Mouse (Mus musculus): ENCODE results near the gene Fam243.
A peak's percentile ranks its signal among the peaks of the same experiment; 100 is the strongest.

The Fam243 gene

GRCm38 (mm10) chr16:92319353-92320109, 1.7 kb downstream of the Fam243 start:
- no peak for DNase-seq (ENCODE audit: low spot score)

GRCm38 (mm10) chr16:92316049-92316738, 5.0 kb downstream of the Fam243 start:
- DNase-seq (ENCODE audit: low spot score), result no peak

- peak; percentile 68 for DNase-seq (ENCODE audit: low spot score)
These were observed 7.1 kb downstream of the Fam243 start for GRCm38 (mm10) chr16:92313953-92314741.

- no peak for DNase-seq (ENCODE audit: low spot score)
These were observed 12.1 kb downstream of the Fam243 start for GRCm38 (mm10) chr16:92309126-92309525.

- DNase-seq (ENCODE audit: low spot score), result no peak
These were observed 13.3 kb downstream of the Fam243 start for GRCm38 (mm10) chr16:92307947-92308346.

- no peak for DNase-seq (ENCODE audit: low spot score)
These were observed 15.7 kb downstream of the Fam243 start for GRCm38 (mm10) chr16:92305519-92305918.

GRCm38 (mm10) chr16:92302506-92302905, 18.7 kb downstream of the Fam243 start:
- no peak for DNase-seq (ENCODE audit: low spot score)

- peak; percentile 63 for DNase-seq (ENCODE audit: low spot score)
These were observed 19.3 kb downstream of the Fam243 start for GRCm38 (mm10) chr16:92301989-92302388.

- no peak for DNase-seq (ENCODE audit: low spot score)
These were observed 19.8 kb downstream of the Fam243 start for GRCm38 (mm10) chr16:92301412-92301806.

GRCm38 (mm10) chr16:92300649-92301411, 20.4 kb downstream of the Fam243 start, which contains the start of gene Smim11:
Smim11 (plus strand) TSS chr16:92301286.
- peak; percentile 99 for DNase-seq (ENCODE audit: low spot score)

- no peak for DNase-seq (ENCODE audit: low spot score)
These were observed 25.9 kb downstream of the Fam243 start for GRCm38 (mm10) chr16:92295328-92295727.

- DNase-seq (ENCODE audit: low spot score), result no peak
These were observed 26.8 kb downstream of the Fam243 start for GRCm38 (mm10) chr16:92294267-92294970.

GRCm38 (mm10) chr16:92292101-92292500, 29.1 kb downstream of the Fam243 start, which contains the start of gene Kcne2:
Kcne2 (plus strand) TSS chr16:92292389.
- DNase-seq (ENCODE audit: low spot score), result no peak

GRCm38 (mm10) chr16:92290045-92290444, 31.2 kb downstream of the Fam243 start:
- DNase-seq (ENCODE audit: low spot score), result no peak

- DNase-seq (ENCODE audit: low spot score), result peak; percentile 88
These were observed 32.5 kb downstream of the Fam243 start for GRCm38 (mm10) chr16:92288778-92289177.

- DNase-seq (ENCODE audit: low spot score), result peak; percentile 95
These were observed 34.6 kb downstream of the Fam243 start for GRCm38 (mm10) chr16:92286609-92287008.

- DNase-seq (ENCODE audit: low spot score), result no peak
These were observed 36.2 kb downstream of the Fam243 start for GRCm38 (mm10) chr16:92285068-92285467.

GRCm38 (mm10) chr16:92282671-92283070, 38.6 kb downstream of the Fam243 start:
- peak; percentile 38 for DNase-seq (ENCODE audit: low spot score)

GRCm38 (mm10) chr16:92275526-92275925, 45.7 kb downstream of the Fam243 start:
- peak; percentile 99 for DNase-seq (ENCODE audit: low spot score)

GRCm38 (mm10) chr16:92274516-92274915, 46.7 kb downstream of the Fam243 start:
- no peak for DNase-seq (ENCODE audit: low spot score)

Data from adipocyte (in vitro differentiated cells).